Mouse (Mus musculus) bone marrow macrophage, adult 2 months (primary cell): ENCODE data around the gene Cdk5r2.

Experiments used
- CTCF ChIP-seq: IDR thresholded peaks from 2 replicates; pipeline ENCODE4 v1.5.1; 2012; ENCODE audit warnings: low read depth, mild to moderate bottlenecking, low read length, moderate library complexity
- POLR2A ChIP-seq: IDR thresholded peaks from 2 replicates; pipeline ENCODE4 v1.6.1; 2012; ENCODE audit warnings: mild to moderate bottlenecking, low read depth, low read length, borderline replicate concordance

GRCm38 (mm10) chr1:74882055-74882734 is 27.5 kb downstream of the Cdk5r2 start:
- TF ChIP-seq CTCF (no peak), POLR2A (no peak)
